Mouse (Mus musculus) midbrain, embryonic 16.5 days (tissue): Measurements from ENCODE around the gene Dcpp1. TPM values are rescaled to one million over a fixed set of nuclear protein-coding genes. Genes with fewer than 3 reads are reported as not detected.
"Not testable (repeated sequence)": the region's sequence is repeated elsewhere in the genome, so short reads cannot be mapped to it uniquely, and the experiment has no call there.

Experiments
- ATAC-seq: fragments of 200-750 bp; cut with Nextera tagmentation; 2 replicates; pipeline ENCODE4 v1.8.0; 2017; ENCODE audit warnings: moderate TSS enrichment
- H3K27ac ChIP-seq: fragments of 300-500 bp; sonication (generic); 2 replicates; pipeline ENCODE4 v1.5.1; 2014; ENCODE audit warnings: mild to moderate bottlenecking, low read length, mixed read lengths
- H3K27me3 ChIP-seq: fragments of 300-500 bp; sonication (generic); 2 replicates; pipeline ENCODE4 v1.6.1; 2014; ENCODE audit warnings: low read depth, low read length, mixed read lengths; ENCODE audit not compliant: control insufficient read depth, insufficient read depth
- H3K36me3 ChIP-seq: fragments of 300-500 bp; sonication (generic); 2 replicates; pipeline ENCODE4 v1.6.1; 2014; ENCODE audit warnings: mild to moderate bottlenecking, low read length, moderate library complexity, mixed read lengths; ENCODE audit not compliant: control insufficient read depth, insufficient read depth
- H3K4me1 ChIP-seq: fragments of 300-500 bp; sonication (generic); 2 replicates; pipeline ENCODE4 v1.6.1; 2014; ENCODE audit warnings: mild to moderate bottlenecking, low read length, mixed read lengths; ENCODE audit not compliant: control insufficient read depth, insufficient read depth
- H3K4me2 ChIP-seq: fragments of 300-500 bp; sonication (generic); 2 replicates; pipeline ENCODE4 v1.6.1; 2014; ENCODE audit warnings: mild to moderate bottlenecking, low read length, mixed read lengths
- H3K4me3 ChIP-seq: fragments of 300-500 bp; sonication (generic); 2 replicates; pipeline ENCODE4 v1.5.1; 2014; ENCODE audit warnings: low read depth, mild to moderate bottlenecking, low read length, moderate library complexity, mixed read lengths
- H3K9ac ChIP-seq: fragments of 300-500 bp; sonication (generic); 2 replicates; pipeline ENCODE4 v1.6.1; 2014; ENCODE audit warnings: low read depth, low read length, mixed read lengths
- H3K9me3 ChIP-seq: fragments of 300-500 bp; sonication (generic); replicated peaks from 2 replicates; pipeline ENCODE4 v1.6.1; 2014; ENCODE audit warnings: mild to moderate bottlenecking, low read length, mixed read lengths; ENCODE audit not compliant: control insufficient read depth, poor library complexity, severe bottlenecking
- WGBS: fragments of 180-500 bp; shearing (Covaris S2); extraction: QIAGEN DNeasy Blood & Tissue Kit; methylation state at CpG from one replicate; pipeline ENCODE4 v1.1.7; 2014; 5-methylcytosine and 5-hydroxymethylcytosine counted together
- polyA plus RNA-seq: library from polyadenylated mRNA; unstranded; fragments of >200 nt; fragmentation: Nextera tagmentation; extraction: Ambion mirVana; gene quantifications from 2 replicates; pipeline ENCODE4 v1.2.1, GENCODE M21; 2015

Gene Dcpp1
- not detected in 2 replicates for polyA plus RNA-seq

GRCm38 (mm10) chr17:23880576-23880975 lies at the start of gene Dcpp1, which contains the start of gene Dcpp2:
TSS of gene Dcpp1 (plus strand) at chr17:23880876.
TSS of gene Dcpp2 (plus strand) at chr17:23880880.
- H3K4me2 ChIP-seq, H3K27me3 ChIP-seq, ATAC-seq, H3K9me3 ChIP-seq, H3K4me3 ChIP-seq, H3K27ac ChIP-seq, H3K9ac ChIP-seq, H3K4me1 ChIP-seq, H3K36me3 ChIP-seq: not testable (repeated sequence)
- WGBS = 85% methylated on average over 4 of the region's 4 CpGs

GRCm38 (mm10) chr17:23831201-23831600 lies 49.5 kb upstream of the Dcpp1 start:
- Histone ChIP-seq H3K4me2 (no peak overlapping the region), H3K27ac (no peak overlapping the region), H3K27me3 (peaks cover 5% of the 10 kb centered on the region; the same call in 1 of the 2 replicates), H3K9me3 (no peaks in the 10 kb centered on the region), H3K4me1 (peaks cover 18% of the 10 kb centered on the region), H3K9ac (no peak overlapping the region), H3K4me3 (no peak overlapping the region), H3K36me3 (peaks cover 5% of the 10 kb centered on the region; the same call in 1 of the 2 replicates)
- no peak for ATAC-seq
- 100% methylated on average over 1 of the region's 1 CpGs for WGBS

DNA sequence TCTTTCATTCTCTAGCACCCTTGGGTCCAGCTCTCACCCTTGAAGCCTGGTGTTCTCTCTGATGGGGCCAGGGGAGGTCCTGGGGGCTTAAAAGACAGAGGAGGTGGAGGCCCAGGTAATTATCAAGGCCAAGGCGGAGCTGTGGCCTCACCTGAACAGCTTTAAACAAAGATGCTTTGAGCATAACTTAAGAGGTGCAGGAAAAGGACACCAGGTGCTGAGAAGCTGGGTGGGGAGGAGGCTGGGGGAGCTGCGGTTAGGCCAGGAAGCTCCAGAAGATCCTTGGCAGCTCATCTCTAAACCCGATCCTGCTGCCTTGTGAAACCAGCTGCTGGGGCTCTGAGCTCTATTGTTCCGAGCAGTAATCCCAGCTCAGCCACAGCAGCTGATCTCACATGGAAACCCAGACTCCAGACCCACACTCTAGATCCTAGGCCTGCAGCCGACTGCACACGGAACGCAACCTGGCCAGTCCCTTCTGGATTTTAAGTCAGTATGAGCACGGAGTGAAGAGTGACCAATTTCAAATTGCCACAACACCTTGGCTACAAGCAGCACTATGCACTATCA lies 44.6 kb upstream of the Dcpp1 start, which contains the start of gene Prss33:
Gene Prss33, minus strand, starts transcription at position 51 of the 570 bp plus-strand sequence.
- no peak within 1 kb of the TSS for H3K4me3 ChIP-seq

DNA sequence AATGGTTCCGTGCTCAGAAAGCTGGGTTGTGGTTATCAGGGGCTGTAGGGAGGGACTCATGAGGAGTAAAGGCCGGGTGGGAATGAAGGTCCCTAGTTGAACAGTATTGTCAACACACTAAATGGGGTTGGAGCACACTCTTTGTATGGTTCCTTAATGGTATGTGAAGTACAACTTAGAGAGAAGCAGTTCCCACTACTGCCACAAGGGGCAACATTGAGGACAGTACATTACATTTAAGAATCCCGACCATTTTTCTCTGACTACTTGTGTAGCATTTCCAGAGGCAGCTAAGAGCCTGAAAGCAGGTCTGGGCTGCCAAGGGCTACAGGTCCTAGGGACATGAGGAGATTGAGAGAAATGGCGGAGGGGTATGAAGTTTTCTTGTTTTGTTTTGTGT lies 39.5 kb upstream of the Dcpp1 start:
- no peak overlapping the region for H3K27ac ChIP-seq
- H3K36me3 ChIP-seq = no peaks in the 10 kb centered on the region
- 31% methylated on average over 4 of the region's 4 CpGs for WGBS
- H3K27me3 ChIP-seq = 0 out of 2 replicates have a peak, but pooled peaks cover 2% of the 10 kb centered on the region
- H3K4me2 ChIP-seq = no peak overlapping the region
- no peak overlapping the region for H3K9ac ChIP-seq
- H3K4me3 ChIP-seq = no peak overlapping the region
- ATAC-seq = no peak
- H3K4me1 ChIP-seq = no peaks in the 10 kb centered on the region
- H3K9me3 ChIP-seq = no peaks in the 10 kb centered on the region

More for the DNA sequence above, 44.6 kb upstream of the Dcpp1 start, which contains the start of gene Prss33:
- no peaks in the 10 kb centered on the region for H3K9me3 ChIP-seq
- ATAC-seq = no peak
- H3K36me3 ChIP-seq = no peaks in the 10 kb centered on the region
- 46% methylated on average over 8 of the region's 8 CpGs for WGBS
- H3K27ac ChIP-seq = no peak within 1 kb of the TSS
- H3K4me1 ChIP-seq = no peaks in the 10 kb centered on the region
- H3K4me2 ChIP-seq = no peak within 1 kb of the TSS
- H3K9ac ChIP-seq = no peak within 1 kb of the TSS
- H3K27me3 ChIP-seq = peaks cover 5% of the 10 kb centered on the region; the same call in 1 of the 2 replicates

- no peak for ATAC-seq
These were observed 37.4 kb upstream of the Dcpp1 start for GRCm38 (mm10) chr17:23843141-23843811.

DNA sequence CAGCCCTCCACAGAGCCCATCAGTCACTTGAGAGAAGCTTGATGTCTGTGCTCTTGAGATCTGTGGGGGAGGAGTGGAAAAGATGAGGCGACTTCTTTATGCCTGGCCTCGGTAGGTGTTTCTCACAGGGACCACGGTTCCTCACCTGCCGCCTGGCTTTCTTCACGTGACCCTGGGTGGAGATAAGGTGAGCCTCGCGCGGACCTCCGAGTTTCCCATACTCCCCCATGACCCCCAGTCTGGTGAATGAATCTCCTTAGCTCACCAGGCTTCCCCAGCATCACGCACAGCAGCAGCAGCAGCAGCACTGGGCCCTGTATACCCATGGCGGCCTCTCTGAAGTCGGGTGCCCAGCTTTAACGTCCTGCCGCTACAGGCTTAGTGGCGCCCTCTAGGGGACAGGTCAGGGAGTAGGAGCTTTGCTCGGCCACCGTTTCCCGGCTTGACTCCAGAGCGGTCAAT lies 36.8 kb upstream of the Dcpp1 start, which contains the start of the genes Prss32 and Prss41:
Gene Prss32, plus strand, starts transcription at position 44 of the 462 bp plus-strand sequence.
Gene Prss41, minus strand, starts transcription at position 361 of the 462 bp plus-strand sequence.
- Histone ChIP-seq H3K4me1 (no peaks in the 10 kb centered on the region), H3K9ac (no peak within 1 kb of the TSS), H3K4me2 (peak within 1 kb of the TSS; percentile 29), H3K27ac (no peak within 1 kb of the TSS), H3K9me3 (no peaks in the 10 kb centered on the region), H3K27me3 (0 out of 2 replicates have a peak, but pooled peaks cover 2% of the 10 kb centered on the region), H3K36me3 (no peaks in the 10 kb centered on the region), H3K4me3 (no peak within 1 kb of the TSS; the same call in 1 of the 2 replicates)
- WGBS = 14% methylated on average over 19 of the region's 19 CpGs
- no peak for ATAC-seq

More at GRCm38 (mm10) chr17:23843141-23843811, 37.4 kb upstream of the Dcpp1 start:
- 43% methylated on average over 23 of the region's 23 CpGs for whole genome bisulfite sequencing
- H3K9me3 ChIP-seq = no peaks in the 10 kb centered on the region
- H3K27me3 ChIP-seq = 0 out of 2 replicates have a peak, but pooled peaks cover 2% of the 10 kb centered on the region
- H3K9ac ChIP-seq = no peak overlapping the region
- no peaks in the 10 kb centered on the region for H3K36me3 ChIP-seq
- H3K4me3 ChIP-seq = no peak overlapping the region; the same call in 1 of the 2 replicates
- no peaks in the 10 kb centered on the region for H3K4me1 ChIP-seq
- no peak overlapping the region for H3K27ac ChIP-seq
- peak overlapping the region; percentile 29 for H3K4me2 ChIP-seq

- H3K9me3 ChIP-seq = no peaks in the 10 kb centered on the region
- 57% methylated on average over 2 of the region's 2 CpGs for whole genome bisulfite sequencing
- no peaks in the 10 kb centered on the region for H3K4me1 ChIP-seq
- no peak overlapping the region for H3K4me3 ChIP-seq
- no peak overlapping the region for H3K9ac ChIP-seq
- no peaks in the 10 kb centered on the region for H3K27me3 ChIP-seq
- no peak overlapping the region for H3K4me2 ChIP-seq
- no peak for ATAC-seq
- H3K36me3 ChIP-seq = no peaks in the 10 kb centered on the region
- no peak overlapping the region for H3K27ac ChIP-seq
These were observed 30.6 kb upstream of the Dcpp1 start for GRCm38 (mm10) chr17:23850028-23850427.

GRCm38 (mm10) chr17:23850853-23851749 lies 29.6 kb upstream of the Dcpp1 start:
- Histone ChIP-seq H3K4me2 (no peak overlapping the region), H3K27me3 (no peaks in the 10 kb centered on the region), H3K9me3 (no peaks in the 10 kb centered on the region), H3K36me3 (no peaks in the 10 kb centered on the region), H3K4me3 (no peak overlapping the region), H3K27ac (no peak overlapping the region), H3K9ac (no peak overlapping the region), H3K4me1 (no peaks in the 10 kb centered on the region)
- no peak for ATAC-seq
- WGBS = 61% methylated on average over 18 of the region's 19 CpGs
